Mouse (Mus musculus) liver, embryonic 12.5 days (tissue): Measurements from ENCODE around the gene Hspa13. TPM values are rescaled to one million over a fixed set of nuclear protein-coding genes. Genes with fewer than 3 reads are reported as not detected.

ENCODE experiments used
- microRNA-seq: library from miRNA; unstranded; fragments of <30 nt; microRNA quantifications from one replicate; pipeline ENCODE4, GENCODE M21; 2017
- polyA plus RNA-seq: library from polyadenylated mRNA; unstranded; fragments of >200 nt; fragmentation: Nextera tagmentation; extraction: Ambion mirVana; gene quantifications from 2 replicates; pipeline ENCODE4 v1.2.1, GENCODE M21; 2016

The Hspa13 gene
- polyA plus RNA-seq, 1 experiment from 2014 or later = 11.1 TPM

Small RNAs within 50 kb of the gene (microRNA-seq; reads per million reads assigned to microRNA genes)
- not detected for gene Gm22923

Other genes starting within 250 kb of the Hspa13 start
- gene Lipi, start 181.0 kb downstream of the Hspa13 start, polyA plus RNA-seq = not detected in 2 replicates
- gene Rbm11, start 174.3 kb downstream of the Hspa13 start, polyA plus RNA-seq = 0.10 and 0.13 TPM in 2 replicates